Mouse (Mus musculus) ES-E14 (cell line): ENCODE measurements around the gene Ntn1.

ENCODE experiments used
- CHD2 ChIP-seq: IDR thresholded peaks from 2 replicates; pipeline ENCODE4 v1.6.1; 2014; ENCODE audit warnings: mild to moderate bottlenecking, low read depth, low read length, inconsistent platforms
- HCFC1 ChIP-seq: IDR thresholded peaks from 2 replicates; pipeline ENCODE4 v1.6.1; 2012; ENCODE audit warnings: low read length, inconsistent platforms, borderline replicate concordance; ENCODE audit not compliant: insufficient read depth
- MAFK ChIP-seq: IDR thresholded peaks from 2 replicates; pipeline ENCODE4 v1.6.1; 2014; ENCODE audit warnings: mild to moderate bottlenecking, low read depth, low read length, inconsistent platforms; ENCODE audit not compliant: insufficient read depth
- ZC3H11A ChIP-seq: IDR thresholded peaks from 2 replicates; pipeline ENCODE4 v1.6.1; 2012; ENCODE audit warnings: low read depth, mild to moderate bottlenecking, inconsistent platforms, low read length, borderline replicate concordance

DNA sequence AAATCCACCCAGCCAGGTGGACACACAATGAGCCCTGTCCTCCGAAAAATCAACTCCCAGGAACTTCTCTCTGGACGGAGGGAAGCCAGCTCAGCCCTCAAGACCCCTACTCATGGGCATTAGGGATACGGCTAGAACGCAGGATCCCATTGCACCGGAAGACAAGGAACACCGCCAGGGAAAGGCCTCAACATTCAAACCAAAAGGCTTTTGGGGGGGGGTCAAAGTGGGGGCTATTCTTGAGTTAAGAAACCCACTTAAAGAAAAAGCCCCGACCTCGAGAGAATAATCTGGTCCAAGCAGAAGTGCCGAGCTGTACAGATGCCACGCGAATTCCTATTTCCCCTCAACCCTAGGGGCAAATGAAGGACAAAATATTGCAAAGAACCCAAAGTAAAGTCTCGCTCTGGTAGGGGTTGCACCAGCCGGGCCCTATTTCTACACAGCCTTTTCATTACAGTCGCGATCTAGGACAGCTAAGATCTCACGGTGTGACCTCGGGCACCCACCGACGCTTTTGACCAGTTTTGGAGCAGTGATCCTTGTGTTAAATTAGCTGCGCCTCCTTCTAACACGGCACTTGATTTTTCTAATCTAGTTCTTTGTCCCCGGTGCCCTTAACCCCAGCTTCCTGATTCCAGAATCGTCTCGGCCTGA, 1.6 kb downstream of the Ntn1 start:
- TF ChIP-seq CHD2 (no peak), HCFC1 (no peak), ZC3H11A (no peak), MAFK (no peak)
